Mouse (Mus musculus) cortical plate, adult 2 months (tissue): Measurements from ENCODE around the gene Ick. TPM values are rescaled to one million over a fixed set of nuclear protein-coding genes. Genes with fewer than 3 reads are reported as not detected.
"Not testable (repeated sequence)": the region's sequence is repeated elsewhere in the genome, so short reads cannot be mapped to it uniquely, and the experiment has no call there.

Experiments used
- H3K27ac ChIP-seq: fragments of 200-500 bp; 2 replicates; pipeline ENCODE4 v1.5.1; 2012; ENCODE audit warnings: low read length, control low read depth, inconsistent platforms; ENCODE audit not compliant: insufficient read depth
- H3K4me1 ChIP-seq: fragments of 200-500 bp; 2 replicates; pipeline ENCODE4 v1.6.1; 2011; ENCODE audit warnings: low read length; ENCODE audit not compliant: control insufficient read depth, insufficient read depth
- H3K4me3 ChIP-seq: fragments of 200-500 bp; 2 replicates; pipeline ENCODE4 v1.5.1; 2011; ENCODE audit warnings: mild to moderate bottlenecking, low read length, control low read depth; ENCODE audit not compliant: insufficient read depth
- CTCF ChIP-seq: fragments of 200-500 bp; IDR thresholded peaks from 2 replicates; pipeline ENCODE4 v1.5.1; 2011; ENCODE audit warnings: mild to moderate bottlenecking, control low read depth, low read length; ENCODE audit not compliant: insufficient read depth; ENCODE audit errors: extremely low read depth
- POLR2A ChIP-seq: fragments of 200-500 bp; IDR thresholded peaks from 2 replicates; pipeline ENCODE4 v1.6.1; 2011; ENCODE audit warnings: mild to moderate bottlenecking, low read length, control low read depth; ENCODE audit not compliant: insufficient read depth; ENCODE audit errors: extremely low read depth
- polyA plus RNA-seq: library from polyadenylated mRNA; depleted of rRNA; stranded (reverse); fragments of >200 nt; gene quantifications from 2 replicates; pipeline ENCODE4 v1.2.3, GENCODE M21; 2012

Gene Ick
- polyA plus RNA-seq, 1 experiment: 19.1 TPM

GRCm38 (mm10) chr9:78138044-78138676 is 29.2 kb downstream of the Ick start:
- no peak for TF ChIP-seq CTCF
- TF ChIP-seq POLR2A: no peak
- no peak overlapping the region for H3K4me3 ChIP-seq
- peaks cover 2% of the 10 kb centered on the region for H3K4me1 ChIP-seq
- H3K27ac ChIP-seq: no peak overlapping the region

- TF ChIP-seq POLR2A (no peak), CTCF (no peak)
- no peak overlapping the region for H3K27ac ChIP-seq
These were observed 30.5 kb downstream of the Ick start for GRCm38 (mm10) chr9:78139463-78139862.

GRCm38 (mm10) chr9:78146099-78146498 is 37.1 kb downstream of the Ick start:
- Histone ChIP-seq H3K27ac (no peak overlapping the region), H3K4me1 (peaks cover 9% of the 10 kb centered on the region), H3K4me3 (no peak overlapping the region)
- TF ChIP-seq POLR2A: no peak
- TF ChIP-seq CTCF: no peak

More at GRCm38 (mm10) chr9:78139463-78139862, 30.5 kb downstream of the Ick start:
- Histone ChIP-seq H3K4me1 (peaks cover 4% of the 10 kb centered on the region), H3K4me3 (no peak overlapping the region)

- TF ChIP-seq CTCF (no peak), POLR2A (no peak)
- Histone ChIP-seq H3K4me1 (peaks cover 9% of the 10 kb centered on the region), H3K27ac (no peak overlapping the region), H3K4me3 (no peak overlapping the region)
These were observed 37.6 kb downstream of the Ick start for GRCm38 (mm10) chr9:78146627-78147026.

- H3K4me3 ChIP-seq: no peak overlapping the region
- TF ChIP-seq CTCF (no peak), POLR2A (no peak)
- peak overlapping the region; percentile 51; the same call in 1 of the 2 replicates for H3K27ac ChIP-seq
- peaks cover 9% of the 10 kb centered on the region for H3K4me1 ChIP-seq
These were observed 39.2 kb downstream of the Ick start for GRCm38 (mm10) chr9:78148149-78148548.

GRCm38 (mm10) chr9:78149770-78150169 is 40.8 kb downstream of the Ick start:
- not testable (repeated sequence) for H3K27ac ChIP-seq, H3K4me3 ChIP-seq, H3K4me1 ChIP-seq

- H3K4me1 ChIP-seq: no peaks in the 10 kb centered on the region
- TF ChIP-seq POLR2A (no peak), CTCF (no peak)
- no peak overlapping the region for H3K27ac ChIP-seq
- H3K4me3 ChIP-seq: no peak overlapping the region
These were observed 45.4 kb downstream of the Ick start for GRCm38 (mm10) chr9:78154211-78154977.

GRCm38 (mm10) chr9:78157221-78157620 is 48.2 kb downstream of the Ick start:
- no peak overlapping the region for H3K27ac ChIP-seq
- H3K4me3 ChIP-seq: no peak overlapping the region
- TF ChIP-seq CTCF (no peak), POLR2A (no peak)

GRCm38 (mm10) chr9:78163291-78163690 is 54.3 kb downstream of the Ick start:
- Histone ChIP-seq H3K4me3 (no peak overlapping the region), H3K27ac (no peak overlapping the region), H3K4me1 (no peaks in the 10 kb centered on the region)
- TF ChIP-seq CTCF (no peak), POLR2A (no peak)

More at GRCm38 (mm10) chr9:78157221-78157620, 48.2 kb downstream of the Ick start:
- H3K4me1 ChIP-seq: no peaks in the 10 kb centered on the region

- no peak for TF ChIP-seq CTCF
- no peak for TF ChIP-seq POLR2A
- H3K4me1 ChIP-seq: no peaks in the 10 kb centered on the region
- no peak overlapping the region for H3K4me3 ChIP-seq
- H3K27ac ChIP-seq: no peak overlapping the region
These were observed 55.7 kb downstream of the Ick start for GRCm38 (mm10) chr9:78164741-78165140.
